Mouse (Mus musculus) lung, postnatal 0 days (tissue): ENCODE results near the gene Tspan13. TPM values are rescaled to one million over a fixed set of nuclear protein-coding genes. Genes with fewer than 3 reads are reported as not detected.
A peak's percentile ranks its signal among the peaks of the same experiment; 100 is the strongest.

ENCODE experiments used
- ATAC-seq: fragments of 200-750 bp; cut with Nextera tagmentation; 2 replicates; pipeline ENCODE4 v1.8.0; 2017; ENCODE audit warnings: moderate library complexity
- DNase-seq: peaks from one replicate; pipeline ENCODE4 v3.0.0-alpha.2; 2016; ENCODE audit warnings: low spot score
- H3K27ac ChIP-seq: fragments of 300-500 bp; sonication (generic); 2 replicates; pipeline ENCODE4 v1.5.1; 2014; ENCODE audit warnings: antibody characterized with exemption, mild to moderate bottlenecking, low read length, mixed read lengths
- H3K27me3 ChIP-seq: fragments of 300-500 bp; sonication (generic); replicated peaks from 2 replicates; pipeline ENCODE4 v1.6.1; 2014; ENCODE audit warnings: low read length, mixed read lengths; ENCODE audit not compliant: insufficient read depth
- H3K36me3 ChIP-seq: fragments of 300-500 bp; sonication (generic); 2 replicates; pipeline ENCODE4 v1.6.1; 2014; ENCODE audit warnings: low read length, mixed read lengths; ENCODE audit not compliant: insufficient read depth
- H3K4me1 ChIP-seq: fragments of 300-500 bp; sonication (generic); 2 replicates; pipeline ENCODE4 v1.6.1; 2014; ENCODE audit warnings: antibody characterized with exemption, low read depth, low read length, mixed read lengths; ENCODE audit not compliant: insufficient read depth
- H3K4me2 ChIP-seq: fragments of 300-500 bp; sonication (generic); replicated peaks from 2 replicates; pipeline ENCODE4 v1.6.1; 2014; ENCODE audit warnings: low read depth, mild to moderate bottlenecking, low read length, moderate library complexity, mixed read lengths
- H3K4me3 ChIP-seq: fragments of 300-500 bp; sonication (generic); 2 replicates; pipeline ENCODE4 v1.5.1; 2014; ENCODE audit warnings: low read depth, low read length
- H3K9ac ChIP-seq: fragments of 300-500 bp; sonication (generic); replicated peaks from 2 replicates; pipeline ENCODE4 v1.6.1; 2014; ENCODE audit warnings: low read depth, mild to moderate bottlenecking
- H3K9me3 ChIP-seq: fragments of 300-500 bp; sonication (generic); 2 replicates; pipeline ENCODE4 v1.6.1; 2016; ENCODE audit warnings: low read length, mixed read lengths
- CTCF ChIP-seq: IDR thresholded peaks from 2 replicates; pipeline ENCODE4 v1.5.1; 2016; ENCODE audit warnings: antibody characterized with exemption, mild to moderate bottlenecking
- EP300 ChIP-seq: IDR thresholded peaks from 2 replicates; pipeline ENCODE4 v1.6.1; 2016; ENCODE audit warnings: antibody characterized with exemption, mild to moderate bottlenecking, control low read depth
- WGBS: fragments of 180-500 bp; shearing (Covaris S2); extraction: QIAGEN DNeasy Blood & Tissue Kit; methylation state at CpG from one replicate; pipeline ENCODE4 v1.1.7; 2014; 5-methylcytosine and 5-hydroxymethylcytosine counted together
- polyA plus RNA-seq: library from polyadenylated mRNA; unstranded; fragments of >200 nt; fragmentation: Nextera tagmentation; extraction: Ambion mirVana; gene quantifications from 2 replicates; pipeline ENCODE4 v1.2.1, GENCODE M21; 2015

Gene Tspan13
- polyA plus RNA-seq, 1 experiment from 2014 or later: 255 TPM

DNA sequence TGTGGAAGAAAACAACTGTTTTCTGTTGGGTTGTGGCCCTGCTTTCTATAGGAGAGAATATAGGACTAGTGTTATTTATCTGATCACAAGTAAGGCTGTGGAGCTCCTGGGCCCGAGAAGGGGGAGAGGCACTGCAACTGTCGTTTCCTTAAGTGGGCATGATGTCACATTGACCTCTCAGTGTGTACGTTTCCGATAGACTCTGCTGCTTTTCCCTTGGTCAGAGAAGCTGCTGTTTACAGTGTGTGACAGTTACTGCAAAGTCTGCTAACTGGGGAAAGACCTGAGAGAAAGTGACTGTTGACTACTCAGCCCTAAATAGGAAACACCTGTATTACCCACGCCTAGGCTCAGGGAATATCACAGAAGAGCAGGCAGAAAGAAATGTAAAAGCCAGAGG, 3.9 kb upstream of the Tspan13 start:
- H3K4me3 ChIP-seq: no peak overlapping the region
- H3K9me3 ChIP-seq: no peaks in the 10 kb centered on the region
- 16% methylated on average over 5 of the region's 5 CpGs for WGBS
- no peak overlapping the region for H3K9ac ChIP-seq
- no peak overlapping the region for H3K27ac ChIP-seq
- no peak overlapping the region for H3K4me2 ChIP-seq
- TF ChIP-seq EP300 (no peak), CTCF (no peak)
- H3K36me3 ChIP-seq: no peaks in the 10 kb centered on the region
- no peaks in the 10 kb centered on the region for H3K27me3 ChIP-seq
- DNase-seq: no peak
- no peak for ATAC-seq
- no peaks in the 10 kb centered on the region for H3K4me1 ChIP-seq

DNA sequence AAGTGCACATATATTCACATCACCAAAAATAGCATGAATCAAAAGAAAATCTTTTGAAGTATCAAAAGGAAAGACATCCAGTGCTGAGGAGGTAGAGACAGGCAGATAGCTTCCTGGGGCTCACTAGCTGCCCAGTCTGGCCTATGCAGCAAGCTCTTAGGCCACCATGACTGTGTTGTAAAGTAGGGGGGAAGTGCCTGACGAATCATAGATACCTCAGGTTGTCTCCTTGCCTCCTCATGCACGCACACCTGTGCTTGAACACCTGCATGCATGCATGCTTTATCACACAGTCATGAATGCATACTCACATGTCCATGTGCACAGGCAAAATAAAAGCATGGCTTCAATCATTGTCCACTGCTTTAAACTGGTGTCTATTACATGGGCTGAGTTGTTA, 2.4 kb upstream of the Tspan13 start:
- no peak overlapping the region for H3K4me2 ChIP-seq
- no peaks in the 10 kb centered on the region for H3K4me1 ChIP-seq
- no peak for DNase-seq
- no peak overlapping the region for H3K27ac ChIP-seq
- H3K9me3 ChIP-seq: no peaks in the 10 kb centered on the region
- WGBS: 73% methylated on average over 2 of the region's 2 CpGs
- TF ChIP-seq EP300 (no peak), CTCF (no peak)
- H3K9ac ChIP-seq: no peak overlapping the region
- no peaks in the 10 kb centered on the region for H3K27me3 ChIP-seq
- ATAC-seq: no peak
- no peak overlapping the region for H3K4me3 ChIP-seq
- no peaks in the 10 kb centered on the region for H3K36me3 ChIP-seq

DNA sequence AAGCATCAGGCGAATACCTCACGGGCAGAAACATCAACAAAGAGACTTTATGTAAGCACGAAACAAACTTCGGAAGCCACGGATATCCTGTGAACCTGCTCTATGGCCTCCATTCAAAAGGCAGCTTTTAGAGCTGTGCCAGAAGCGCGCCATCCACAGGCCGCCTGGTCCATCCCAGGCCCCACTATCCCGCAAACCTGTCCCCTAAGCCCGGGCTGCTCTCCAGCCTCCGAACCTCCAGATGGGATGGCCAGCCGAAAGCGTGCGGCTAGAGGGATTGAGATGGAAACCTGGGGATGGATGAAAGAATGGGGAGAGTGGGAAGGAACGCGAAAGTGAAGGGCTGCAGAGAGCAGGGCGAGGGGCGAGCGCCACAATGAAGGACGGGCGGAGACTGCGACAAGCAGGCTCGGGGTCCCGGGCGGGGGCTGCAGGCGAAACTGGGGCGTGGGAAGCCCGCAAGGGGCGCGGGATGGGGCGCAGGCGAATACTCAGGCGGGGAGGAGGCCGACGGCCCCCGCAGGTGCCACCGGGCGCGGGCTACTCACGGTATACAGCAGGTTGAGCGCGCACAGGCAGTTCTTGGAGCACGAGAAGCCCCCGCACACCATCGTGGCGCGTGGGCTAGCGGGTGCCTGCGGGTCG, 475 bp downstream of the Tspan13 start:
- Histone ChIP-seq H3K36me3 (no peaks in the 10 kb centered on the region), H3K27me3 (no peaks in the 10 kb centered on the region), H3K4me3 (peak overlapping the region; percentile 62), H3K9me3 (no peaks in the 10 kb centered on the region), H3K27ac (peak overlapping the region; percentile 52), H3K4me2 (peak overlapping the region; percentile 81), H3K9ac (peak overlapping the region; percentile 72), H3K4me1 (no peaks in the 10 kb centered on the region)
- ATAC-seq (peak; percentile 69), DNase-seq (peak; percentile 70)
- WGBS: under 1% methylated on average over 38 of the region's 50 CpGs
- TF ChIP-seq CTCF (peak; percentile 62), EP300 (peak; percentile 69)

DNA sequence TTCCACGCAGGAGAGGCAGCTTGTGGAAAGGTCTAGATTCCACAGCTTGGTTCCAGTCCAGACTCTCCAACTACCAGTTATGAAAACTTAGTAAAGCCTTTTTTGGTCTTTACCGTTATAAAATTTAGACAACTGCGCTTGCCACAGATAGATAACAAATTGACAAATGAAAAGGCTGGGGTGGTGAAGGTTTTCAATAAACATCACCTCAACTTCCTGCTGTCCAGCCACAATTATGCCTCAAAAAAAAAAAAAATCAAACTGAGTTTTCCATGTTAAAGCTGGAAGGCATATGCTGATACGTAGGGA, 1.1 kb downstream of the Tspan13 start:
- TF ChIP-seq CTCF (no peak), EP300 (no peak)
- Histone ChIP-seq H3K4me2 (peak overlapping the region; percentile 81), H3K9ac (no peak overlapping the region; the same call in 1 of the 2 replicates), H3K36me3 (no peaks in the 10 kb centered on the region), H3K4me3 (peak overlapping the region; percentile 62), H3K9me3 (no peaks in the 10 kb centered on the region), H3K27me3 (no peaks in the 10 kb centered on the region), H3K4me1 (no peaks in the 10 kb centered on the region), H3K27ac (peak overlapping the region; percentile 64)
- DNase-seq: no peak
- WGBS: 16% methylated on average over 4 of the region's 4 CpGs
- ATAC-seq: no peak

GRCm38 (mm10) chr12:36040571-36041280, 1.6 kb downstream of the Tspan13 start:
- Histone ChIP-seq H3K9ac (no peak overlapping the region; the same call in 1 of the 2 replicates), H3K27me3 (no peaks in the 10 kb centered on the region), H3K4me2 (peak overlapping the region; percentile 81), H3K9me3 (no peaks in the 10 kb centered on the region), H3K4me1 (no peaks in the 10 kb centered on the region), H3K27ac (peak overlapping the region; percentile 64), H3K4me3 (peak overlapping the region; percentile 62), H3K36me3 (no peaks in the 10 kb centered on the region)
- DNase-seq (no peak), ATAC-seq (no peak)
- TF ChIP-seq EP300 (no peak), CTCF (no peak)
- 40% methylated on average over 10 of the region's 10 CpGs for WGBS

- H3K27me3 ChIP-seq: no peaks in the 10 kb centered on the region
- 36% methylated on average over 9 of the region's 9 CpGs for WGBS
- H3K4me3 ChIP-seq: 0 out of 2 replicates have a peak overlapping the region, but pooled peaks have one; percentile 4
- H3K4me2 ChIP-seq: peak overlapping the region; percentile 81
- no peak for TF ChIP-seq EP300
- no peak for TF ChIP-seq CTCF
- ATAC-seq: no peak
- H3K9me3 ChIP-seq: no peaks in the 10 kb centered on the region
- no peaks in the 10 kb centered on the region for H3K4me1 ChIP-seq
- no peak overlapping the region for H3K9ac ChIP-seq
- DNase-seq: no peak
- H3K27ac ChIP-seq: peak overlapping the region; percentile 74
- H3K36me3 ChIP-seq: no peaks in the 10 kb centered on the region
Observed at GRCm38 (mm10) chr12:36039541-36040084, 2.7 kb downstream of the Tspan13 start.
